Mouse (Mus musculus): ENCODE measurements around the gene Camk1. TPM values are rescaled to one million over a fixed set of nuclear protein-coding genes. Genes with fewer than 3 reads are reported as not detected.

Gene Camk1
- total and polyA plus RNA-seq, 2 experiments from 2014 or later: 102 to 132 TPM

DNA sequence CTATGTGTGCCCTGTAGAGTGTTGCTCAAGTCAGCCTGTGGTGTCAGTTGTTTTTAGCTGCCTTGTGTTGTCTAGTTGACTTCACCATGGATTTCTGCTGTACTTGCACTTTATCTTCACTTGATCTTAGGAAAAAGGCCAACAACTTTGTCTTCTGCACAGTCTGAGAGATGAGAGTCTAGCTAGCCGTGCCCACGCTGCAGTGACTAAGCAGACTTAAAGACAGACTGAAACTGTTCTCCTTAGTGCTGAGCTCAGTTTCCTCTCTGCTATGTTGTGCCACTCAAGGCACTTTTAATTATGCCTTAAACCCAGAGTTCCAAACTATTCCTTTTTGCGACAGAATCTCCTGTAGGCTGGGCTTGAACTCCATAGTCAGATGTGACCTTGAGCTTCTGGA, 27.8 kb downstream of the Camk1 start:
- no peaks in the 10 kb centered on the region for H3K4me1 ChIP-seq (ENCODE audit: insufficient read depth, low read length)
- no peak overlapping the region for H3K4me3 ChIP-seq (ENCODE audit: low read depth, low read length)
- ATAC-seq (ENCODE audit: low FRiP score): no peak
- no peak overlapping the region for H3K9ac ChIP-seq (replicated peaks; ENCODE audit: low read length, poor library complexity, severe bottlenecking)
- H3K36me3 ChIP-seq (ENCODE audit: insufficient read depth, low read length): peaks cover 75% of the 10 kb centered on the region
- 95% methylated on average over 3 of the region's 3 CpGs for WGBS
- no peak overlapping the region for H3K4me2 ChIP-seq (ENCODE audit: low read depth, low read length, poor library complexity, severe bottlenecking)
- TF ChIP-seq CTCF (IDR thresholded peaks at IDR 0.05): no peak
- H3K27ac ChIP-seq (ENCODE audit: low read depth, low read length): no peak overlapping the region
- no peak for DNase-seq (ENCODE audit: low spot score)
- no peaks in the 10 kb centered on the region for H3K27me3 ChIP-seq (ENCODE audit: insufficient read depth, low read length)
- H3K9me3 ChIP-seq (ENCODE audit: low read length): no peaks in the 10 kb centered on the region

DNA sequence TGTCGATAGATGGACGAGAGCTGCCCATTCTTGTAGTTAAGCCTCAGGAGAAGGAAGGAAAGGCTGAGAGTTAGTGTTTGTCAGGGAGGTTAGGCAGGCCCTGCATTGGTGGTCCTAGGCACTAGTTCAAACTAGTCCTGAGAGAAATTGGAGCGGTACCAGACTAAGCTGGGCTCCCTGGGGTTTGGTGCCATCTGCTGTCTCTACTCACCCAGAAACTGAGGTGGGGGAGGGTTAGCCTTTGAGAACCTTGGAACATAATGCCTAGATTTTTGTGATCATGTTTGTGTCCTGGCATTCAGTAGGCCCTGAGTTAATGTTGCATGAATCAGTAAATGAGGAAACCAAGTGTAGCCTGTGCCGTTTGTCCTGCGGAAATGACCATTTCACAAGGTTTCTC, 35.6 kb downstream of the Camk1 start:
- peak overlapping the region; percentile 96 for H3K4me2 ChIP-seq (ENCODE audit: low read depth, low read length, poor library complexity, severe bottlenecking)
- peak; percentile 61 for TF ChIP-seq CTCF (IDR thresholded peaks at IDR 0.05)
- peak overlapping the region; percentile 95 for H3K4me3 ChIP-seq (ENCODE audit: low read depth, low read length)
- ATAC-seq (ENCODE audit: low FRiP score) (no peak), DNase-seq (ENCODE audit: low spot score) (peak; percentile 84)
- H3K9ac ChIP-seq (replicated peaks; ENCODE audit: low read length, poor library complexity, severe bottlenecking): peak overlapping the region; percentile 91
- peaks cover 5% of the 10 kb centered on the region; the same call in 1 of the 2 replicates for H3K4me1 ChIP-seq (ENCODE audit: insufficient read depth, low read length)
- H3K27me3 ChIP-seq (ENCODE audit: insufficient read depth, low read length): no peaks in the 10 kb centered on the region
- WGBS: 29% methylated on average over 5 of the region's 5 CpGs
- no peaks in the 10 kb centered on the region for H3K9me3 ChIP-seq (ENCODE audit: low read length)
- H3K27ac ChIP-seq (ENCODE audit: low read depth, low read length): 0 out of 2 replicates have a peak overlapping the region, but pooled peaks have one; percentile 97
- peaks cover 16% of the 10 kb centered on the region for H3K36me3 ChIP-seq (ENCODE audit: insufficient read depth, low read length)

DNA sequence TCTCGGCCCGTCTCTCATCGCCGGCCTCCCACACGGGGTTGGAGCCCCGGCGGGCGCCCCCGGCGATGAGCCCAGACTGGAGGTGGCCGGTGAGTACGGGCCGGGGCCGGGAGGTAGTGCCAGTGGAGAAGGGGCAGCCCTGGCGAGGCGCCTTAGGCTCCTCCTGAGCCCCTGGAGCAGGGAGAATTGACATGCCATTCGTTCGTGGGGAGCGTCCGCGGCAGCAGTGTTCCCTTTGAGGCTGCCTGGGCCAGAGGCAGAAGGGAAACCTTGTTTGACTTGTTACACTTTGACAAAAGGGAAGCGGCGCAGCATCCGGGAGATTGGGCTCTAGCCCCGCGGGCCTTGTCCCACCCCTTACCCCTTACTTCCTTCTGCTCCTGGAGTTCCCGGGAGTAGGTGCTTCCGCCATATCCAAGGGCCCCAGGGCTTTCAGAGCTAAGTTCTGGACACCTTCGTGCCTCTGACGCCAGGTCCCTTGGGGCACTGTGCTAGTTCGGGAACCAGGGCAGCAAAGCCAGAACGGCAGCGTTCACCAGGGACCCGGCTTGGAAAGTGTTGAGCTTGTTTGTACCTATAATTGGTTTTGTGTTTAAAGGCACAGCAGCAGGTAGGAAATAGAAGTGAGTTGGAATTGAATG, 36.2 kb downstream of the Camk1 start:
- Histone ChIP-seq H3K36me3 (ENCODE audit: insufficient read depth, low read length) (peaks cover 14% of the 10 kb centered on the region), H3K9ac (replicated peaks; ENCODE audit: low read length, poor library complexity, severe bottlenecking) (peak overlapping the region; percentile 91), H3K9me3 (ENCODE audit: low read length) (no peaks in the 10 kb centered on the region), H3K4me2 (ENCODE audit: low read depth, low read length, poor library complexity, severe bottlenecking) (peak overlapping the region; percentile 96), H3K27ac (ENCODE audit: low read depth, low read length) (peak overlapping the region; percentile 97), H3K4me3 (ENCODE audit: low read depth, low read length) (peak overlapping the region; percentile 95), H3K4me1 (ENCODE audit: insufficient read depth, low read length) (peaks cover 5% of the 10 kb centered on the region; the same call in 1 of the 2 replicates), H3K27me3 (ENCODE audit: insufficient read depth, low read length) (no peaks in the 10 kb centered on the region)
- ATAC-seq (ENCODE audit: low FRiP score) (no peak), DNase-seq (ENCODE audit: low spot score) (peak; percentile 17)
- under 1% methylated on average over 32 of the region's 34 CpGs for whole genome bisulfite sequencing
- no peak for TF ChIP-seq CTCF (IDR thresholded peaks at IDR 0.05)

DNA sequence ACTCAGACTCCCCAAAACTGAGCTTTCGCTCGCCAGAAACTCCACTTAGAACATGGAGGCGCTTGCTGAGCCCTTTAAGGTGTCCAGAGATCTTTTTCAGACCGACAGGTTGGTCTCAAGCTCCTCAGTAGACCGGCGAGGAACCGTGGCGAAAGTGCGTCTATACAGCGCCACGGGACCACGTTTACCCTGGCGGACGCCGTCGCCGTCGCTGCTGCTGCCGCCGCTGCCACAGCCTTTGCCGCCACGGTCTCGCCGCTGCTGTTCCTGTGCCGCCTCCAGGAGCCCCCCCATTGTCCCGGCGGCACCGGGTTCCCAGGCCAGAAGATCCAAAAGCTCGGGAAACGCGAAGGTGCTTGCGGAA, 36.8 kb downstream of the Camk1 start, which contains the start of gene Brpf1:
Gene Brpf1, plus strand, starts transcription at position 152 of the 364 bp plus-strand sequence.
- peak within 1 kb of the TSS; percentile 91 for H3K9ac ChIP-seq (replicated peaks; ENCODE audit: low read length, poor library complexity, severe bottlenecking)
- no peaks in the 10 kb centered on the region for H3K9me3 ChIP-seq (ENCODE audit: low read length)
- WGBS: under 1% methylated on average over 32 of the region's 32 CpGs
- H3K4me2 ChIP-seq (ENCODE audit: low read depth, low read length, poor library complexity, severe bottlenecking): peak within 1 kb of the TSS; percentile 96
- H3K27ac ChIP-seq (ENCODE audit: low read depth, low read length): peak within 1 kb of the TSS; percentile 97
- DNase-seq (ENCODE audit: low spot score): no peak
- peak within 1 kb of the TSS; percentile 95 for H3K4me3 ChIP-seq (ENCODE audit: low read depth, low read length)
- peak; percentile 74 for ATAC-seq (ENCODE audit: low FRiP score)
- no peaks in the 10 kb centered on the region for H3K27me3 ChIP-seq (ENCODE audit: insufficient read depth, low read length)
- peaks cover 5% of the 10 kb centered on the region; the same call in 1 of the 2 replicates for H3K4me1 ChIP-seq (ENCODE audit: insufficient read depth, low read length)
- peak; percentile 4; the same call in 1 of the 2 replicates for TF ChIP-seq CTCF (IDR thresholded peaks at IDR 0.05)
- H3K36me3 ChIP-seq (ENCODE audit: insufficient read depth, low read length): peaks cover 8% of the 10 kb centered on the region

DNA sequence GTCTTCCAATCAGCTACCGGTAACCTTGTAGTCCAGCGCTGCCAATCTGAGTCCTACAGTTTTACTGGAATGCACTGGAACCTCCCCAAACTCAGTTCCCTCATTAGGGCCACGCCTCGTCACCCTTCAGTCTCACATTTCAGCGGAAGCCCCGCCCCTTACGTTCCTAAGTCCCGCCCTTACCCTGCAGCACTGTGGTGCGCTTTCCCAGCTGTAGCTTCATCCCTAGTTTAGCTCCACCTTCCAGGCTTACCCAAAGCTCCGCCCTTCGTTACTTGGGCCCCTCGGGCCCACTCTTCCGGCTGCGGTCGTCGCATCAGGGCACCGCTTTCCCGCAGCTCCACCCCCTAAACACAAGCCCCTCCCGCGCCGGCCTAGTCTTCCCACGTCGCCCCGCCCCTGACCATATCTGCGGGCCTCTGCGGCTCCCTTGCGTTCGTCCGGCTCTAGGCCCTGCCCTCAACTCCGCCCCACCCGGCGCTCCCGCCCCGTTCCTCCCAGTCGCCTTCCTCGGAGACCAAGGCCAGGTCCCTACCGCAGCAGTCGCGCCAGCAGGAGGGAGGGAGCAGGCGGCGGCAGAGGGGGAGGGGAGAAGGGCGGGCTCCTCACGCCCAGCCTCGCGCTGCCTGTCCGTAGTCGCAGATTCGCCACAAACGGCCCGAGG, 37.3 kb downstream of the Camk1 start:
- 0% methylated on average over 40 of the region's 50 CpGs for WGBS
- TF ChIP-seq CTCF (IDR thresholded peaks at IDR 0.05): 0 out of 2 replicates have a peak, but pooled peaks have one; percentile 1
- Histone ChIP-seq H3K27ac (ENCODE audit: low read depth, low read length) (peak overlapping the region; percentile 97), H3K4me1 (ENCODE audit: insufficient read depth, low read length) (peaks cover 5% of the 10 kb centered on the region; the same call in 1 of the 2 replicates), H3K36me3 (ENCODE audit: insufficient read depth, low read length) (peaks cover 8% of the 10 kb centered on the region), H3K4me3 (ENCODE audit: low read depth, low read length) (peak overlapping the region; percentile 95), H3K9me3 (ENCODE audit: low read length) (no peaks in the 10 kb centered on the region), H3K9ac (replicated peaks; ENCODE audit: low read length, poor library complexity, severe bottlenecking) (peak overlapping the region; percentile 91), H3K27me3 (ENCODE audit: insufficient read depth, low read length) (no peaks in the 10 kb centered on the region), H3K4me2 (ENCODE audit: low read depth, low read length, poor library complexity, severe bottlenecking) (peak overlapping the region; percentile 96)
- DNase-seq (ENCODE audit: low spot score) (peak; percentile 98), ATAC-seq (ENCODE audit: low FRiP score) (peak; percentile 98)

DNA sequence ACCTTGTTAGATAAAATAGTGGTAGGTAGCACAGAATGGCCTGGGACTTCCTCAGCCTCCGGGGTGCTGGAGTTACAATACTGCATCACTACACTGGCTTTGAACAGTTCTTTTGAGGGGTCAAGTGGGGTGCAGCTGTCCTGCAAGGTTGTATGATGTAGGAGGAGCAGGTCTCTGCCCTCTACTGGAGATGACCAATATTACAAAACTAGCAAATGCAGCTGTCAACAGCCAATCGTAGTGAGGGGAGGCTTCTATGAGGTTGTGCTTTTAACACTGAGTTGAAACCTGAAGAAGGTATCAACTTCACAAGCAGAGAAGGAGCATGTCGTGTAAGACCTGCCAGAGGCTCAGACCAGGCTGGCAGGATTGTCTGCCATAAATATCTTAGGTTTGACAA, 41.5 kb downstream of the Camk1 start:
- DNase-seq (ENCODE audit: low spot score): peak; percentile 49
- TF ChIP-seq CTCF (IDR thresholded peaks at IDR 0.05): peak; percentile 65

More for the DNA sequence above, 41.5 kb downstream of the Camk1 start:
- no peak overlapping the region for H3K9ac ChIP-seq (replicated peaks; ENCODE audit: low read length, poor library complexity, severe bottlenecking)
- H3K9me3 ChIP-seq (ENCODE audit: low read length): no peaks in the 10 kb centered on the region
- WGBS: 22% methylated on average over 3 of the region's 3 CpGs
- H3K27ac ChIP-seq (ENCODE audit: low read depth, low read length): no peak overlapping the region
- no peaks in the 10 kb centered on the region for H3K4me1 ChIP-seq (ENCODE audit: insufficient read depth, low read length)
- H3K4me2 ChIP-seq (ENCODE audit: low read depth, low read length, poor library complexity, severe bottlenecking): no peak overlapping the region
- no peak overlapping the region for H3K4me3 ChIP-seq (ENCODE audit: low read depth, low read length)
- no peak for ATAC-seq (ENCODE audit: low FRiP score)
- H3K27me3 ChIP-seq (ENCODE audit: insufficient read depth, low read length): no peaks in the 10 kb centered on the region
- no peaks in the 10 kb centered on the region for H3K36me3 ChIP-seq (ENCODE audit: insufficient read depth, low read length)
